Mouse (Mus musculus) olfactory bulb, adult 2 months (tissue): ENCODE data around the gene Phactr2.

Source experiments
- CTCF ChIP-seq: fragments of 200-500 bp; IDR thresholded peaks from 2 replicates; pipeline ENCODE4 v1.5.1; 2012; ENCODE audit warnings: low read depth, mild to moderate bottlenecking, low read length, moderate library complexity; ENCODE audit not compliant: insufficient read depth
- POLR2A ChIP-seq: fragments of 200-500 bp; IDR thresholded peaks from 2 replicates; pipeline ENCODE4 v1.6.1; 2012; ENCODE audit warnings: mild to moderate bottlenecking, low read depth, low read length, moderate library complexity; ENCODE audit not compliant: insufficient read depth

DNA sequence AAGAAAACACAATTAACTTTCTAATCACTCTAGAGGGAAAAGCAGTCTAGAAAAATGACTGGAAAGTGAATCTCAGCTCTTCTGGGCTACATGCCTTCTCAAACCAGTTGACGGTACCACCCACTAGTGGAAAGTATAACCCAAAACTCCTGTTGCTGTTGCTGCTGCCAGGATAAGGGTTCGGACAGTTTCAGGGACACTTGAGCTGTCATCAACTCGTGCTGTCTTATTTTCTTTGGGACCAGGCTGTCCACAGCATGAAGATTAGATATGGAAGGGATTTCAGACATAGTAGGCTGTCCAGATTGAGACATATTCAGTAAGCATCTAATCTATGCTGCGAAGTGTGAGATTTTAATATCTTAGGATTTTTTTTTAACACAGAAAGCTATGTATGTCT lies 199.5 kb downstream of the Phactr2 start:
- TF ChIP-seq CTCF (no peak), POLR2A (no peak)
